Mouse (Mus musculus): Measurements from ENCODE around the gene Copa.
A peak's percentile ranks its signal among the peaks of the same experiment; 100 is the strongest.

The Copa gene

GRCm38 (mm10) chr1:172082101-172082898 is at the start of gene Copa, which contains the start of gene Ncstn:
TSS of gene Copa (plus strand) at chr1:172082529.
TSS of gene Ncstn (minus strand) at chr1:172082795.
- DNase-seq, result peak; percentile 91

GRCm38 (mm10) chr1:172046410-172046809 is 35.9 kb upstream of the Copa start:
- no peak for DNase-seq

DNA sequence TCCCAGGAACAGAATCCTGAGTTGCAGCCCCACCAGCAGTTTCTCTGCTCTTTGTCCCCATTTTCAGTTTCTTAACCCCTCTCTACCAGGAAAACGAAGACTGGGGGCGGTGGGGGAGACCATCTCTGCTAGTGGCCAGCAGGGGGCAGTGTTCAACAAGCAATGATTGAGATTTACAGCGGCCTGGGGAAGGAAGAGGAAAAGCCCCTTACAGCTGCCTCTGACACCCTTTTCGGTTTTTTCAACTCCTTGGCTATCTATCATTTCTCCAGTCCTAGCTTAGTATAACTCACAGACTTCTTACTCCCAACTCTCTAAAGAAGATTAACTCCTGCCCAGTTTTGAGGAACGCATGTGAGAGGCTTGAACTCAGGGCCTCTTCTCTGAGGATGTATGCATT is 35.4 kb upstream of the Copa start:
- DNase-seq, result peak; percentile 48

DNA sequence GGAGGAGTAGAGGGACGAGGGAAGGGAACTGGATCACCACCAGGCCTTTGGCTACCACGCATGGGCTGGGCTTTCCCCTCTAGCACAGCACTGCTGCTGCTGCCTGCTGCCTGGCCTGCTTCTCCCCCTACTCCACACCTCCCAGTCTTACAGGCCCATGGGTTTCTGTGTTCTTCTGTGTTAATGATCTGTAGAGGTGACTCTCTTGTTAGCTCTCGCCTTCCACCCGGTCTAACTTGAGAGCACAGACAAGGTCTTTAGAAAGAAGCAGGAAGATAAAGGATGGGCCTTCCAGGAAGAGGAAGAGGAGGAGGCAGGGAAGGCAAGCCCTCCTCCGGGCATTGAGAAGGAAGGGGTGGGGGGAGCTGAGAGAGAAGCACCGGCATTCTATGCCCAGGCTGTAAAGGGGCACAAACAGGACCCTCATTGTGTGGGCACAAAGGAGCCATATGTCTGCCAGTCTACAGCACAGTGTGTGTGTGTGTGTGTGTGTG is 34.0 kb upstream of the Copa start:
- DNase-seq, result no peak

GRCm38 (mm10) chr1:172049131-172049782 is 33.1 kb upstream of the Copa start:
- DNase-seq, result no peak

DNA sequence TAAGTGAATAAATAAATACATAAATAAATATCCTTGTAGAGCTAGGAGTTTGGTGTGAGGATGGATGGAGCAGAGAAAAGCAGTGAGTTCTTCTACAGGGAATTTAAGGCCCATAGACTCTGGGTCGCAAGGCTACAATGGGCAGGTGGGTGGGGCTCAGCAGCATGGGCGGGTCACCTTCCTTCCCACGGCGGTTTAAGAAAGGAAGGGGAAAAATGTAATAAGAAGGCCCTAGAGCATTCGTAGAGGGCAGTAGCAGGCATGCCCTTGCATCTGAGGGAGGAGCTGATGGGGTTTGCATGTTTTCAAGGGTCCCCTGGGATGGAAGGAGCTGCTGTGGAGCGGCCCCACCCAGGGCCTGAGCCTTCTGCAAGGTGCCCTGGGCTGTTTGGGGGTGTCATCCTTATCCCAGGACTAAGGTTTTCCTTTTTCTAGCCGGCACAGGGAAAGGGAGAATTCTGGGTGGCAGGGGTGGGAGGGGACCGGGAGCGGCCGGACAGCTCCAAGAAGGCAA is 29.5 kb upstream of the Copa start:
- no peak for DNase-seq

- DNase-seq, result peak; percentile 38
Measured at GRCm38 (mm10) chr1:172053541-172054440, 28.5 kb upstream of the Copa start.

- no peak for DNase-seq
Measured at GRCm38 (mm10) chr1:172056251-172056650, 26.1 kb upstream of the Copa start.

DNA sequence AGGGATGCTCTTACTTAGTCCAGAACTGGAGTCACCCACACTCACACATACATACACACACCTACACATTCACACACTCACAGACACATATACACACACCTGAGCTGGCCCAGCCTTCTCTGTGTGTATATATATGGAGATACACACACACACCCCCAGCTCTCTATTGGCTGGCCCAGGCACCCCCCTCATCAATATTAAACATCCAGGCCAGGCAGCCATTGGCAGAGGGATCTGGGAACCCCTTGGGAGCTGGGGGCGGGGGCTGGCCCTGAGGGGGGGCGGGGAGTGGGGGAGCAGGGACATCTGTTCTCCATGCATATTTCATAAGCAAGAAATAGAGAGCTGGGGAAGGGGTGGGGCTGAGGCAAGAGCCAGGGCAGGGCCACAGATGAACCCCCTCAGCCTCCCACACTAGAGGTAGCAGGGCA is 24.8 kb upstream of the Copa start, which contains the start of gene Nhlh1:
Gene Nhlh1 (minus strand): TSS at position 83 of the 431 bp plus-strand sequence.
- no peak for DNase-seq

DNA sequence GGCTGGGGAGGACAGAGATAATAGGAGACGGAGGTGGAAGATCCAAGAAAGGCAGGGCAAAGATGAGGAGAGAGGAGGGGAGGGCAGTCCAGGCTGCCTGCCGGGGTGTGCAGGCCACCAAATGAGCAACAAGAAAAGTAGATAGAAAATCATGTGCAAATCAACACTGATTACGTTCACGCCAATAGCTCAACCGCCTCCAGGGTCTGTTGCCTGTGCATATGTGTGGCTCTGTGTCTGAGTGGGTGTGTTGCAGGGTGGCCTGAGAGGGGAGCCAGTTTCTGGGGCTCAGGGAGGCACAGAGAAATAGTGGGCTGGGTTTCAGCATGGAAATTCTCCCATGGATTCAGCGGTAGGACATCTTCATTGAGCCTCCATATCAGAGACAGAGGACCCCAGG is 24.0 kb upstream of the Copa start:
- no peak for DNase-seq

DNA sequence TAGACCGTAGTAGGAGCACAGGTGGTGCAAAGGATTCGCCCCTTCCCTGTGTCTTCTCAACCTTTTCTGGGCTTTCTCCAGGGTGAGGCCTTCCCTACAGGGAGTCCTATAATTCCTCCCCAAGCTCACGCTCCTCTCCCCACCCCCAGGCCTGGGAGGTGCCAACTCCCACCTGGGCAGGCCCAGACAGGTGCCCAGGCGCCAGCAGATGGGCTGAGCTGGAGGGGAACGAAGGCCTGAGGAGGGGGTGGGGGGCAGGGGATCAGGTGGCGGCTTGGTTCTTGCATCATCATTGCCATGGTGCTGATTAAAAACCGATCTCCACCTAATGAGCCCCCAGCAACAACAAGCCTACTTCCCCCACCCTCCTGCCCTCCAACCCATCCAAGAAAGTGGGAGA is 23.5 kb upstream of the Copa start:
- no peak for DNase-seq

- DNase-seq, result no peak
Measured at GRCm38 (mm10) chr1:172060659-172061058, 21.7 kb upstream of the Copa start.

DNA sequence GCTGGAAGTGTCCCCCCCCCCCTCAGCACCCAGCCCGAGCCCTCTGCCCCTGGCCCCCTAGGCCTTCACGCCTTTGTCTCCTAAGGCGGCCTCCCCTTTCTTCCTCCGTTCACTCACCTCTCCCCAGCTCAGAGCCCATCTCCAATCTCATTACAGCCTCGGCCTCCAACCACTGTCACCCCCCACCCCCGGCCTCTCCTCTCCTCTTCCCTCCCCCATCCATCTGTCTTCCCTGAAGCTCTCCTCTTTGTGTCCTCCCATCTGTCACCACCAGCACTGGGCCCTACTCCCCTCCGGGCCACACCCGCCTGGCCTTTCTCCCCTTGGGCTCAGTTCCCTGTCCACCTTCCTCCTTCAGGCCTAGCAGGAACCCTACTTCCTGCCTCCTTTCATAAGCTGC is 21.1 kb upstream of the Copa start:
- DNase-seq, result no peak

GRCm38 (mm10) chr1:172062101-172062500 is 20.2 kb upstream of the Copa start:
- no peak for DNase-seq

DNA sequence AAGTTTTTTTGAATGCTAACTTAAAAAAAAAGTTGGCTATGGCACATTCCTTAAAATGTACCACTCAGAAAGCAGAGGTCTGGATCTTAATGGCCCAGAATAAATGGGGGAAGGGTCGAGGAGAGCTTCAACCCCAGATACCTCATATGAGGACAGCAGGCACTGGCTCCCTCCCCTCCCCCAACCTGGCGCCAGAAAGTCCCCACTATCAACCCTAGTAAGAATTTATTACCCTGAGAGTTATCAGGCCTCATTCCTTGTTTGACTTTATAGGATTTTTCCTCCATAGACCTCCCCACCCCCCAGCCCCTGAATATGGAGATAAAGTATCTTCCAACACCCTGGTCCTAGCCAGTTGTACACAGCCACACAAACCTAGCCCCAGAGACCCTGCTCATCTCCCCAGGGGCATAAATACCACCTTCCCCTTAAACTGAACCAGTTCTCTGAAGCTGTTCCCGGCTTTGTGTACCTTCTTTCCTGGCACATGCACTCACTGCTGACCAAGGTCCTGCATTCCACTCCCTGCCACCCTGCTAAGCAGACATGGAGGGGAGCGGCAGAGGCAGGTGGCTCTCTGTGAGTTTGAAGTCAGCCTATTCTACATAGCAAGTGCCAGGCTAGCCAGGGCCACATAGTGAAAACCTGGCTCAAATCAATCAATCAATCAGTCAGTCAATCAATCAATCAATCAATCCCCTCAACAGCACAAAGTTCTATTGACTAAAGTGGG is 18.9 kb upstream of the Copa start:
- DNase-seq, result no peak

DNA sequence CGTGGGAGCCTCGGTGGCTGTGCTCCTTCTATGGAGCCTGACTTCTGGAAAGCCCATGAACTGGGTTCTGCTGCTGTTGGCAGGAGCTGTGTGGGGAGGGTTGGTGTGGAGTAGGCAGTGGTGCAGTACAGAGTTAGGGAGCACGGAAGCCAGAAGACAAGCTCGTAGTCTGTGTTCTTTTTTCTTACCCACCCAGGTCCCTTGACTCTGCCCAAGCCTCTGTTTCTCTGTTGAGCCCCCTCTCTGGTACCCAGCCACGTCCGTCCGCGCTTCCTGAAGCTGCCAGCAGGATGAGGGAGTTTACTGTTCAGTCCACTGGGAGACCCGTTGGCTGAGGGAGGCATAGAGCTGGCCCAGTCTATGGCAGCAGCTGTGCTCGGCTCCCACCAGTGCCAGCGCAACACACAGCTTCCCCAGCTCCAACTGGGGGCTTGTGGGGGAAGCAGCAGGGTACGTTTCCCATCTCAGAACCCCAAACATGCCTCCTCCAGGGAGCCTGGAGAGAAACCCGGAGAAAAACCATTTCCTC is 17.7 kb upstream of the Copa start:
- DNase-seq, result peak; percentile 28

GRCm38 (mm10) chr1:172070227-172070626 is 12.1 kb upstream of the Copa start:
- no peak for DNase-seq

GRCm38 (mm10) chr1:172071556-172071955 is 10.8 kb upstream of the Copa start:
- no peak for DNase-seq

DNA sequence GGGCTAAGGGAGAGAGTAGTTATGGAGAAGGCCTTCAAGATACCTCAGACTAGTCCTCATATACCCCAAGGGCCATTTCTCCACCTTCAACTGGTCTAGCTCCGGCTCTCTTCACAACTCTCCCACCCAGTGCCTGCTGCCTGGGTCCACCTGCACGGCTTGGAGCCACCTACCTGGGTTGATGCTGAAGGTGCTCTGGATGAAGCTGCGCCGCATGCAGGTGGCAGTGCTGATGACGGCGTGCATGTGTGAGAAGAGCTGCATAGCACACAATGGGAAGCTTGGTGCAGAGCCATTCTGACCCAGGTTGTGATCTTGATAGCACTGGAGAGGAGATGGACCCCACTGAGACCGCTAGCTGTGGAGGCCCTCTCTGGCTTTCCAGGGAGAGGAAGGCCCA is 9.7 kb upstream of the Copa start:
- no peak for DNase-seq

- DNase-seq, result no peak
Measured at GRCm38 (mm10) chr1:172077981-172078380, 4.3 kb upstream of the Copa start.

GRCm38 (mm10) chr1:172082899-172083445 is 643 bp downstream of the Copa start:
- DNase-seq, result no peak

All from right cerebral cortex, postnatal 25 days (tissue).